Mouse (Mus musculus) large intestine, adult 2 months (tissue): ENCODE data around the gene 1700037H04Rik. TPM values are rescaled to one million over a fixed set of nuclear protein-coding genes. Genes with fewer than 3 reads are reported as not detected.
"Not testable (repeated sequence)": the region's sequence is repeated elsewhere in the genome, so short reads cannot be mapped to it uniquely, and the experiment has no call there.

ENCODE experiments used
- DNase-seq: peaks from one replicate; pipeline ENCODE4 v3.0.0-alpha.2; 2012; ENCODE audit warnings: low read depth, low spot score
- WGBS: fragments of 180-500 bp; shearing (Covaris S2); methylation state at CpG from one replicate; pipeline ENCODE4 v1.1.7; 2018; 5-methylcytosine and 5-hydroxymethylcytosine counted together
- polyA plus RNA-seq: library from polyadenylated mRNA; depleted of rRNA; stranded (reverse); fragments of >200 nt; gene quantifications from 2 replicates; pipeline ENCODE4 v1.2.3, GENCODE M21; 2012

Gene 1700037H04Rik
- polyA plus RNA-seq, 1 experiment, result 59.4 TPM

DNA sequence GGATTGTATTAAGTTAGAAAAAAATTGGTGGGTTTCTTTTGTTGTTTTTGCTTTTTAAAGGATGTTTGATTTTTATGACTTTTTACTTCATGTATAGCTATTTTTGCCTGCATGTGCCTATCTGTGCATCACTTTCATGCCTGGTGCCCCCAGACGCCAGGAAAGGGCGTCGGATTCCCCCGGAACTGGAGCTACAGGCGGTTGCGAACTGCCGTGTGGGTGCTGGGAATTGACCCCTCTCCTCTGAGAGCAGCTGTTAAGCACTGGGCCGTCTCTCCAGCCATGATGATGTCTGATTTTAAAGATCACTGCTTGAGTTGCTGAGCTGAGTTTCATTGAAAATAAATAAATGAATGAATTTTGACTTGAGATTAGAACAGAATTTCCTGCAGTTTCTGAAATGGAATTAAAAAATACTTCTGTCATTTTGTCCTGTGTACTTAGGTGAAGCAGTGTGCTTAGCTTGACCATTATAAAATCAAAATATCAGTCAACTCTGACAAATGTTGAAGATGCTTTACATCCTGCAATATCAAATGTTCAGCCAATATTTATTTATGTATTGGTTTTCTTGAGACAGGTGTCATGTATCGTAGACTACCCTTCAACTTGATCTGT is 26.8 kb downstream of the 1700037H04Rik start, which contains the start of gene Gm11037:
TSS of gene Gm11037 (plus strand) at position 568 of the 618 bp plus-strand sequence.
- DNase-seq, result no peak

DNA sequence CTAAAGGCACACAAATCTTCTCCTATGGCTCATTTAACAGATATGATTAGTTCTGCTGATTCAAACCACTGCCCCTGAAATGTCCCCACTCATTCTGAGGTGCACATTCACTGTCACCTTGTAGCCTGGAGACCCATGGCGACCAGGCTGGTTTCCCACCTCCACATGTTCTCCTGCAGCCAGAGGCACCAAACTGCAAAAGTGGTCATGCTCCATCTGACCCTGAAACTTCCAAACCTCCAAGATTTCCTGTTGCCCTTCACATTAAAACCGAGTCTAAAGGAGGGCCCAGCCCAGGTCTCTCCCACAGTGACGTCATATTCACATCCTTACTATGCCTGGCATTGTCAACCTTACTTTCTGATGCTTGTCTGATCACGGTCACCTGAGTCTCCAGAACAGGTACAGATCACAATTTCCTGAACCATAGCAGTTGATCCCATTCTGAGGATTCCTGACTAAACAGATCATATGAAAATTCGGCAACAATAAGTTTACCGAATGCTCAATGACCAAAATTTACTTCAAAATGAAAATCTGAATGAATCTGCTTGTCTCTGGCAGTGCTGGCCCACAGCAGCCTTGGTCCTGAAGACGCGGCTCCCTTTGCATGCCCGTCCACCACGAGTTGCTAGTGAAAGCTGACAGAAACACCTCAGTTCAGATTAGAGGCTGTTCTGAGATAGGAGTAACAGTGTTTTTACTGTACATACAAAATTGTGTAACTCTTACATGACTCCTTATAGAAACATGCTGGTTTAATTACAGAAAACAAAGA is 27.6 kb downstream of the 1700037H04Rik start:
- 79% methylated on average over 10 of the region's 10 CpGs for WGBS
- no peak for DNase-seq

More for the DNA sequence above, 26.8 kb downstream of the 1700037H04Rik start, which contains the start of gene Gm11037:
- WGBS, result 89% methylated on average over 9 of the region's 9 CpGs

DNA sequence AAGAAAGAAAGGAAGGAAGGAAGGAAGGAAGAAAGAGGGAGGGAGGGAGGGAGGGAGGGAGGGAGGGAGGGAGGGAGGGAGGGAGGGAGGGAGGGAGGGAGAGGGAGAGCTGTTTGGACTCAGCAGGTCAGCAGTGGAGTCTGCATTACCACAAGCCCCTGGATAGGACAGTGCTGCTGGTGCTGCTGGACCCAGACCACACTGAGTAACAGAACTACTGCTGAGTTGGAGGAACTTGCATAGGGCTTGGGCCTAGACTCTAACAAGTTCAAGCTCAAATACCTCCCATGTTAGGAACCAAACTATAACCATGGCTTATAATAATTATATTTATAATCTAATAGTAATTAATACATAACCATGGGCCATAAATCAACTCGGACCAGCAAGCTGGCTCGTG is 29.0 kb downstream of the 1700037H04Rik start:
- DNase-seq, result no peak
- WGBS, result 91% methylated on average over 2 of the region's 2 CpGs

DNA sequence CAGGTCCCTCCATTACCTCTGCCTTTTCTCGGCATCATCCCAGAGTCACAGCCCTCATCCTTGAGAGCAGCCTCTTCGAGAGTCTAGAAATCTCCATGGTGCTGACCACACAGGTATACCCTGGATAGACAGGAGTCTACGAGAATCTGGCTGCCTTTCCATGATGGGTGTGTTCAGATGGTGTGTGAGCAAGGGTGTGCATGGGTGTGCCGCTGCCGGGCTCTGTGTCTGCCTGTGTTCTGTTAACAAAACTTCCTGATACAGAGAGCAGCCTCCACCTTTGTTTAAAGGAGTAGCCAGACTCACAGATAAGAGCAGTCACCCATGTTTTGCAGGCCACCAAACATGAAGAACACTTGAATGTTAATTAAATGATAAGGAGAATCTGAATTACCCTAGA is 30.0 kb downstream of the 1700037H04Rik start:
- WGBS, result 29% methylated on average over 5 of the region's 5 CpGs
- peak; percentile 58 for DNase-seq

DNA sequence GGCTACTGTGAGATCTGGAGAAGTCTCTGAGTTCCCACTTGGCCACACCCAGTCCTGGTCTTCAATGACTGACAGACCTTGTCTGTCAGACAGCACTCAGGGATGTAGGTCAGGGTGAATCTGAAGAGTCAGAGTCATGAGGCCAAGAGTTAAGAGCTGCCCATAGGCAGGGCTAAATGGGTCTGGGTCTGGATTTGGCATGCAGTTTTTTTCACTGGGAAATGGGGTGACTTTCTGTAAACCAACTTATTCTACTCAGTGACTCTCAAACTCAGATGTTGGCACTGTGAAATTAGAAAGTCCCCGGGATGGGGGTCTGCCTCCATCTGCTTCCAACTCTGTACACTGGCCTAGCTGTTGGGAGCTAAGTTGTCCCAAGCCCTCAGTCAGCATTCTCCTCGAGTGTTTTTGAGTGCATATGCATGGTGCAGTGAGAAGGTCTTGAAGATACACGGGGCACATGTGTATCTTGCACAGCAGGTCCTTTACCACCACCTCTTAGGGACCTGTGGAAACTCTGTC is 31.2 kb downstream of the 1700037H04Rik start:
- WGBS, result 74% methylated on average over 3 of the region's 3 CpGs
- DNase-seq, result no peak

DNA sequence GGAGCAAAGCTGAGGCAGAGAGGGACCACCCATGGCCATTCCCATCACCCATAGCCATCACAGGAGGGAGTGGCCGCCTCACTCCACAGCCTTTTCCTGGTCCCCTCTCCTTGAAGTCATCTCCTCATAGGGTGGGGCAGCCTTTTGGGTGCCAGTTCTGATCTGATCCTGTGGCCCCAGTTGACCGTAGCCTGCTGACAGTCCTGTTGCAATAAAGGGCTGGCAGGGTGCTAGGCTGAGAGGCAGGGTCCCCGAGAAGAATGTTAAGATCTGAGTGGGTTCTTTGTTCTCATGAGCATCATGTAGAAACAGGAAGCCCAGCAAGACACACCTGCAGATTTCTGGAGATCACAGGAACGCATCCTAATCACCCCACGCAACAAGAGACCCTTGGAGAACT is 31.7 kb downstream of the 1700037H04Rik start:
- DNase-seq, result no peak
- WGBS, result 75% methylated on average over 5 of the region's 5 CpGs

DNA sequence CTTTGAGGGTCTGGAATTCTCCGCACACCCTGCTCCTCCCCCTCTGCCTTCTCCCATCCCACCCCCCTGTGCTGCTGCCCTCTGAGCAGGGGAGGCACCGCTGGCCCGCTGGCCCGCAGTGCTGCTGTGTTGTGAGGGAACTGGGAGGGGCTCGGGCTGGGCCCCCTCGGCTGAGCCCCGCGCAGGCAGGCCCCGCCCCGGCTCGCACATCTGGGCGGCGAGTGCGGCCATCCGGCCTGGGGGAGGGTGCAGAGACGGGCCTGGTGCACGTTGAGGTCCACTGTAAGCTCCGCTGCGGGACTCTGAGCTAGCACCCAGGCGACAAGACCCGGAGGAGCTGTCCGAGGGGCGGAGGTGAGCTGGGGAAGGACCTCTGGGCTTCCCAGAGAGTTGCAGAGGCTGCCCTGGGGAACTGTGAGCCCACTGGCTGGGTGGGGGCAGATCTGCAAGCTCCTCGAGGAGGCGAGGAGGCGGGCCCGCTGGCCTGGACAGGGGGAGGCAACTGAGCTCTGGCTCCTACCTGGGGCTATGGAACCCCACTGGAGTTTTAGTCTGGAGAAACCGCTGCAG is 32.6 kb downstream of the 1700037H04Rik start, which contains the start of gene Hspa12b:
TSS of gene Hspa12b (plus strand) at position 120 of the 570 bp plus-strand sequence.
- 11% methylated on average over 28 of the region's 28 CpGs for WGBS
- DNase-seq, result no peak

DNA sequence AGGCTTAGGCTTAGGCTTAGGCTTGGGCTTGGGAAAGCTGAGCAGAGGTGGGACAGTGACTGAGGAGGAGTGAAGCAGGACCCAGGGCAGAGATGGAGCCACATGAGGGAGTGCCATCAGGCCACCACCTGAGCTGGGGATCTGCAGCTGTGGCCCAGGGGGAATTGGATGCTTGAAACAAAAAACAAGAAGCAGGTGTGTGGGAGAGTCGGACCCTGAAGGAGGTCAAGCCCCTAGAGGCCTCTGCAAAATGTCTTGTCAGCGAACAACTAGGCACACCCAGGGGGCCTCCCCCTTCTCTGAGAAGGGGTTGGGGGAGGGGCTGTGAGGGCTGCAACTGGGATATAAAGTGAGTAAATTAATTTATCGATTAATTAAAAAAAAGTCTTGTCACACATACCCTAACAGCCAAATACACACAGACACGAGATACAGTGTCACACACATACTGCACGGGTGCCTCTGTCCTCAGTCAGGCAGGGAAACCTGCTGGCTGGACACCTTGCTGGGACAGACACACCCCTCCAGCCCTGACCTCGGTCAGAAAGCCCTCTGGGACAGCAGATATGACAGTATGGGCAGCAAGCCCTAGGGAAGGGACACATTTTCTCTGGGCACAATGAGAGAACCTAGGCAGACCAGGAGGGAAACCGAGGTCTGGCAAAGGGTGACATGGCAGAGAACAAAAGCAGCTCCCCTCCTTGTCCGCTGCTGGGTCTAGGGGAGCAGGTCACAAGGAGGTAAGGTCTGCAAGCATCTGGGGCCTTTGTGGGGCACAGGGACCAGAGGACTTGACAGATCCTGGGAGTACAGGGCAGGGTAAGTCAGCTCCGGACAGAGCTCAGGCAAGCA is 33.7 kb downstream of the 1700037H04Rik start:
- no peak for DNase-seq
- WGBS, result 79% methylated on average over 9 of the region's 9 CpGs

DNA sequence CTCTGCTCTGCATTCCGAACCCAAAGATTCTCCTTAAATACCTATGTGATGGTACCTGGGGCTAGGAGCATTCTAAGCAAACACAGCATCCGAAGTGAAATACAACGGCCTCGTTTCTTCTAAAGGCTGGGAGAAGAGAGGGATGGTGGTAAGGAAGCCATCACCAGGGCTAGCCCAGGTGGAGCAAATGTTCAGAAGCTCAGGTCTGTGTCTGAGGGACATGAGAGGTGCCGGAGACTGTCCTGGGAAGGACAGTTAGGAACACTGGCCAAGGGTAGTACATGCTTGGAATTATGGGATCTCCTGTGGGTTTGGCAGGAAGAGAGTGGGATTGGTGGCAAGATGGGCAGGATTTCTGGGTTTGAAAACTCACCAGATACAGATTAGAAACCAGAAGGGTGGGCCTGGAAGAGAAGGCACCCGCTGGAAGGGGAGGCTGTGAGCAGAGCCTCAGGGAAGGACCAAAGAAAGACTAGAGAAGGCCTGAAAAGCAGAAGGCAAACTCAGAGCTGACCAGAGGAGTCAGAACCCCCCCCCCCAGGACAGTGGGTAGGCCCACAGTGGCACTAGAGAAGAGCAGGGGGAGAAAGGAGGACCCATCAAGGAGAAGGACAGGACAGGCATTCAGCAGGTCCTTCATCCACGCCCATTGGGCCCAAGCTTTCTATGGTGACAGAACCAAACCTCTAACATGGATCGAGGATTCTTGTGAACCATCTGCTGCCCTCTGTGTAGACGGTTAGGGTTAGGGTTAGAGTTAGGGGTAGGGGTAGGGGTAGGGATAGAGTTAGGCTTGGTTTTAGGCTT is 34.5 kb downstream of the 1700037H04Rik start:
- no peak for DNase-seq
- 89% methylated on average over 9 of the region's 9 CpGs for WGBS

DNA sequence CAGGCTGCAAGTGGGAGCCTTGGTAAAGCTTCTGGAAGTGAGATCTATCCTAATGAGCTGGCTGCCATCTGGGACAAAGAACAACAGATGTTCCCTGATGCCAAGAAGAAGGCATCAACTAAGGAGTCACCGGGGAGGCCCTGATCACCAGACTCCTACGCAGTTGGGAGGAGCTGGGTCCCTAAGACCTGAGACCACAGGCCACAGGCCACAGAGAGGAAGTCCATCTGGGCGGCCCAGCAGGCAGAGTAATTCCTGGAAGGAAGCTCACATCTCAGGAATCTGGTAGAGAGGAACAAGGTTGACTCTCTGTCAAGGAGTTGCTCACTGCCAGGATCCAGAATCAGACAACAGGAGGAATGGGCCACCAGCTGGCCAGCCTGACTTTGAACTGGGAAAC is 35.7 kb downstream of the 1700037H04Rik start:
- WGBS, result 74% methylated on average over 3 of the region's 3 CpGs
- DNase-seq, result no peak

DNA sequence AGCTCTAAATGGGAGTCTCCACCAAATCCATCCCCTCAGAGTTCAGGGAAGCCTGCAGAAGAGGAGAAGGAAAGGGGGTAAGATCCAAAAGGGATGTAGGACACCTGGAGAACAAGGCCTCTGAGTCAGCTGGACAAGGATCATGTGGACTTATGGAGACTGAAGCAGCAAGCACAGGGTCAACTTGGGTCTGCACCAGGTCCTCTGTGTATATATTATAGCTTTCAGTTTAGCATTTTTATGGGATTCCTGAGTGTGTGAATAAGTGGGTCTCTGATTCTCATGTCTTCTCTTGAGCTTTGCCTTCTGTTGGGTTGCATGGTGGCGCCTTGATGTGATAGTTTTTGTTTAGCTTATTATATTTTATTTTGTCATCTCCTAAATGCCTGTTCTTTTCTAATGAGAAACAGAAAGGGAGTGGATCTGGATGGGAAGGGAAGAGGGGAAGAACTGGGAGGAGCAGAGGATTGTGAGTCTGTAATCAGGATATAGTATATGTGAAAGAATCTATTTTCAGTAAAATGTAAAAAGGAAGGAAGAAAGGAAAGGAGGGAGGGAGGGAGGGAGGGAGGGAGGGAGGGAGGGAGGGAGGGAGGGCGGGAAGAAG is 40.8 kb downstream of the 1700037H04Rik start:
- 75% methylated on average over 2 of the region's 2 CpGs for WGBS
- no peak for DNase-seq

DNA sequence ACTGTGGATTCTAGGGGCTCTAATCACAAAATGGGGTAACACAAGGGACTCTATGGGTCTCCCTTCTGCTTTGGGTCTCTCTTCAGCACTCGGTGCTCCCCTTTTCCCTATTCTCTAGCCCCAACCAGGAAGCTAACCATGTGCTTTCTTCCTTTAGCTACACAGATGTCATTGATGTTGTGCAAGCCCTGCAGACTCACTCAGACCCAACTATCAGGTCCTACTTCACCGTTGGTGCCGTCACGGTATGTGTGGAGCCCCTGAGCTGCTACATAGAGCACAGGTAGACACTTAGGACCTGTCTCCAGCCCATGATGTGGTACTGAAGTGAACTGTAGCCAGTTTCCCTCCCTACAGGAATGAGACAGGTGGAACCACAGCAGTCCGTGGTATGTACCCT is 53.9 kb downstream of the 1700037H04Rik start:
- WGBS, result 83% methylated on average over 5 of the region's 5 CpGs
- DNase-seq, result no peak

DNA sequence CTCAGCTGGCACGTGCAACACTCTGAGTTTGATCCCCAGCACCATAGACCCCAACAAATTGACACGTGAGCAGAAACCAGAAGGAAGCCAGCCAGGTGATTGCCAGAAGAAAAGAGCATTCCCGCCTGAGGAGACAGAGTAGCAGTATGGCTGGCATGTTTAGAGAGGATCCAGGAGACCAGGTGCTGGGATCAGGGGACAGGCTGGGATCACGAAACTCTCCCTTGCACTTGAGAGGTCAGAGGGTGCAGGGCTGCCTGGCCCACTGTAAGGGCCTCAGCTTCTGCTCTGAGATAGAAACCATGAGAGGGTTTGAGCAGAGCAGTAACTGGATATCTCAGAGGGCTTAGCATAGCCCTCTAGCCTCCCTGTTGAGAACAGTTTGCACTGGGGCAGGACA is 54.8 kb downstream of the 1700037H04Rik start:
- not testable (repeated sequence) for DNase-seq

DNA sequence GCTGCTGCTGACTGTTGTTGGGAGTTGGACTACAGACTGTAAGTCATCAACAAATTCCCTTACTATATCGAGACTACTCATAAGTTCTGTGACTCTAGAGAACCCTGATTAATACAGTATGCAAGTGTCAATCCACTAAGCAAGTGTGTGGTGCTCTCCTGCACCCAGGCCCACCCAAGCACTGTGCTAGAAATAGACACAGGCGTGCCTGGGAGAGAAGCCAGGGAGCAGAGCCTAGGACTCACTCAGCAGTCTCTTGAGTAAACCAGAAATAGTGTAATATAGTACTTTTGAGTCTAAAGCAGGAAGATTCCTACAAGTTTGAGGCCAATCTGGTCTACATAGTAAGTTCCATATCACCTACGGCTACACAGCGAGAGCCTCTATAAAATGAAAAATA is 55.9 kb downstream of the 1700037H04Rik start:
- WGBS, result 71% methylated on average over 4 of the region's 4 CpGs
- no peak for DNase-seq

More for the DNA sequence above, 54.8 kb downstream of the 1700037H04Rik start:
- WGBS, result 81% methylated on average over 4 of the region's 4 CpGs

DNA sequence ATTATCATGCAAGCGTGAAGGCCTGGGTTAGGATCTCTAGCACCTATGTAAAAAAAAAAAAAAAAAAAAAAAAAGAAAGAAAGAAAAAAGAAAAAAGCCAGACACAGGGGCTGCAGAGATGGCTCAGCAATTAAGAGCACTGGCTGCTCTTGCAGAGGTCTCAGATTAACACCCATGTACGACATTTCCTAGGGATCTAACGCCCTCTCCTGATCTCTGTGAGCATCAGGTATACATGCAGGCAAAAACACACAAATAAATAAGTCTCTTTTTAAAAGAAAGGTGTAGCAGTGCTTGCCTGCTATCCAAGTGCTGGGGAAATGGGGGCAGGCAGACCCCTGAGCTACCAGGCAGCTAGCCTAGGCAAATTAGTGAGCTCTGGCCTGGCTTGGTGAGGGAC is 58.4 kb downstream of the 1700037H04Rik start:
- WGBS, result 57% methylated on average over 3 of the region's 3 CpGs
- DNase-seq, result no peak

DNA sequence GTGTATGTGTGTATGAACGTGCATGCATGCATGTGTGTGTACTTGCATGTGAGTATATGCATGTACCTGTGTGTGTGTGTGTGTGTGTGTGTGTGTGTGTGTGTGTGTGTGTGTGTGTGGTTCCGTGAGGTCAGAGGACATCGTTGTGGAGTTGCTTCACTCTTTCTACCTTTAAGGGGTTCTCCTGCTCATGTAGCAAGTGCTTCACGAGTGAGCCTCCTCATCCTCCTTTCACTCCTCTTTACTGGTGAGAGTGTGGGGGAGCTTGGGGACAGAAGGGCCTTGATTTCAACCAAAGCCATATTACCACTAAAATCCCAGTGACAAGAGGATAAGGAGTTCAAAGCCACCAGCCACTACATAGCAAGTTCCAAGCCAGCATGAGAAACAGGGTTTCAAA is 62.8 kb downstream of the 1700037H04Rik start:
- WGBS, result 82% methylated on average over 4 of the region's 4 CpGs
- DNase-seq, result no peak
